Mouse (Mus musculus): ENCODE results near the gene Nsun7. TPM values are rescaled to one million over a fixed set of nuclear protein-coding genes. Genes with fewer than 3 reads are reported as not detected.

Gene Nsun7
- polyA plus RNA-seq, 1 experiment from 2014 or later = 1.3 TPM

DNA sequence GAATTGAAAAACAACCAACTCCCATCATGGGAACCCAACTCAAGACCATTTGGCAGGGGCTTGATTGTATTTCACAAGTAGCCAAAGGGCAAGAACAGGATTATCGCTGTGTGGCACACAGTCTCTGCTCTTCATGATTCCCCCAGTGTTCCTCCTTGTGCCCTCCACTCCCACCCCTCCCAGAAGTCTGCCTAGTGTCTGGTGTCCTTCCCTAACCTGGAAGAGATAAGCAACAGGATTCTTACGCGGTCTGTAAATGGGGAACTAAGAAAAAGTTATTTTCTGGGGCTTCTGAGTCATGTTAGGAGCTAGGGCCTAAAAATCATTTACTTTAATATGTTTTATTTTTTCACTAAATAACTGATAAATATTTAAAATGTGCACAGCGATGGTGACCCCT is 35.3 kb downstream of the Nsun7 start:
- H3K9ac ChIP-seq = no peak overlapping the region

DNA sequence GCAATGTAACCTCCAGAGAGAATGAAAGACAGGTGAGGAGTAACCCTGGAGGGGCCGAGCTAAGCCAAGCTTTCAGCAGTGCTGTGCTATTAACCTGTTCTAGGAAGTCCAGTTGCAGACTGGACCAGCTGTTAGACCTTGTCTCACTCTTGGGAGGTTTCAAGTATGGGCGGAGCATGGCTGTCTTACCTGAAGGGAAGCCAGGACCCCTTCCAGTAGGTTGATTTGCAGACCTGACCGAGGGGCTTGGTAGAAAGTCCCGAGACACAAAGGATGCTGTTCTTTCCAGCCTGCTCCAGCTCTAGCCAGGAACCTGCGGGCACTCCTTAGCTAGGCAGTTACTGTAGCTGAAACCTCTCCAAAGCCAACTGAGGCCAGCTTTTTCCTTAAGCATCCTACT is 36.4 kb downstream of the Nsun7 start:
- H3K27ac ChIP-seq (replicated peaks) = no peak overlapping the region
- no peak for ATAC-seq (ENCODE audit: low read depth)

More for the DNA sequence above, 35.3 kb downstream of the Nsun7 start:
- peaks cover 12% of the 10 kb centered on the region for H3K36me3 ChIP-seq
- no peak for ATAC-seq (ENCODE audit: low read depth)
- H3K27ac ChIP-seq (replicated peaks) = no peak overlapping the region
- WGBS = 93% methylated on average over 4 of the region's 4 CpGs
- H3K4me1 ChIP-seq (replicated peaks) = no peaks in the 10 kb centered on the region
- no peaks in the 10 kb centered on the region for H3K27me3 ChIP-seq
- H3K9me3 ChIP-seq = no peaks in the 10 kb centered on the region
- H3K4me3 ChIP-seq = no peak overlapping the region
- no peak overlapping the region for H3K4me2 ChIP-seq

DNA sequence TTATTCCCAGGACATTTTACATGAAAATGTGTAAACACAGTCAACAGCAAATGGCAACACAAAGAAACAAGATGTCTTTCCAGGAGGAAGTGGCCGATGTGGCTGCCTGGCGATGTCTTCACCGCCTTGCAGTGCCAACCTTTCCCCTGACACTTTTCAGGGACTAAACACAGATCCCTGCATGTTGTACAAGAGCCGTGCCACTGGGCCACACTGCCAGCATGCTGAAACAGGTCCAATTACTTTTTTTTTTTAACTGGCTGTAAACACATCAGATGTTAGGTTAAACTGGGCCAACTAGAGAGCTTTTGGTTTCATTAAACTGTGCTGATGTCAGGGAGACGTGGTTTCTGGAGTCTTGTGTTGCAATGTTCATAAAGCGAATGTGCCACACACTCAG is 39.2 kb downstream of the Nsun7 start:
- Histone ChIP-seq H3K4me2 (no peak overlapping the region), H3K9me3 (no peaks in the 10 kb centered on the region), H3K4me1 (replicated peaks) (no peaks in the 10 kb centered on the region), H3K9ac (no peak overlapping the region), H3K27me3 (no peaks in the 10 kb centered on the region), H3K27ac (replicated peaks) (no peak overlapping the region), H3K36me3 (peaks cover 43% of the 10 kb centered on the region), H3K4me3 (no peak overlapping the region)
- ATAC-seq (ENCODE audit: low read depth) = no peak
- WGBS = 93% methylated on average over 6 of the region's 6 CpGs

More for the DNA sequence above, 36.4 kb downstream of the Nsun7 start:
- no peaks in the 10 kb centered on the region for H3K9me3 ChIP-seq
- no peaks in the 10 kb centered on the region for H3K4me1 ChIP-seq (replicated peaks)
- no peak overlapping the region for H3K4me3 ChIP-seq
- peaks cover 20% of the 10 kb centered on the region for H3K36me3 ChIP-seq
- no peak overlapping the region for H3K9ac ChIP-seq
- no peaks in the 10 kb centered on the region for H3K27me3 ChIP-seq
- no peak overlapping the region for H3K4me2 ChIP-seq
- 97% methylated on average over 5 of the region's 5 CpGs for WGBS

DNA sequence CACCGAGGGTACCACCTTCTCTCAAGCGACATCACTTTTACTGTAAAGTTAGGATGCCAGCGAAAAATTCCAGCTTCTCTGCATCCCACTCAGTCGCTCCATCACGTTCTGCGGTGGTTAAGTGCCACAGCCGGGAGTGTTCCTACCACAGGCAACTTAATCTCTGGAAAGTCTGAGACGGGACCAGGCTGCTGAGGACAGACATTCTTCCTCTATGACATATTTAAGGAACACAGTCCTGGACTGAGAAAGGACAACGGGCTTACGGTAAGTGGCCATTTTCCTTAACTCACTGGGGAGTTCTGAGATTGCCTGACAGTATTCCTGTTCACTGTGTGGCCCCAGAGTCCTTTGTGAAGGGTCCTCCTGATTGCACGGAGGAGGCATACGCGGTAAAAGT is 40.9 kb downstream of the Nsun7 start:
- Histone ChIP-seq H3K4me1 (replicated peaks) (peaks cover 9% of the 10 kb centered on the region; the same call in 1 of the 2 replicates), H3K27ac (replicated peaks) (no peak overlapping the region), H3K4me3 (no peak overlapping the region), H3K36me3 (peaks cover 46% of the 10 kb centered on the region), H3K27me3 (no peaks in the 10 kb centered on the region), H3K4me2 (no peak overlapping the region), H3K9ac (no peak overlapping the region), H3K9me3 (no peaks in the 10 kb centered on the region)
- ATAC-seq (ENCODE audit: low read depth) = no peak
- WGBS = 93% methylated on average over 13 of the region's 13 CpGs

DNA sequence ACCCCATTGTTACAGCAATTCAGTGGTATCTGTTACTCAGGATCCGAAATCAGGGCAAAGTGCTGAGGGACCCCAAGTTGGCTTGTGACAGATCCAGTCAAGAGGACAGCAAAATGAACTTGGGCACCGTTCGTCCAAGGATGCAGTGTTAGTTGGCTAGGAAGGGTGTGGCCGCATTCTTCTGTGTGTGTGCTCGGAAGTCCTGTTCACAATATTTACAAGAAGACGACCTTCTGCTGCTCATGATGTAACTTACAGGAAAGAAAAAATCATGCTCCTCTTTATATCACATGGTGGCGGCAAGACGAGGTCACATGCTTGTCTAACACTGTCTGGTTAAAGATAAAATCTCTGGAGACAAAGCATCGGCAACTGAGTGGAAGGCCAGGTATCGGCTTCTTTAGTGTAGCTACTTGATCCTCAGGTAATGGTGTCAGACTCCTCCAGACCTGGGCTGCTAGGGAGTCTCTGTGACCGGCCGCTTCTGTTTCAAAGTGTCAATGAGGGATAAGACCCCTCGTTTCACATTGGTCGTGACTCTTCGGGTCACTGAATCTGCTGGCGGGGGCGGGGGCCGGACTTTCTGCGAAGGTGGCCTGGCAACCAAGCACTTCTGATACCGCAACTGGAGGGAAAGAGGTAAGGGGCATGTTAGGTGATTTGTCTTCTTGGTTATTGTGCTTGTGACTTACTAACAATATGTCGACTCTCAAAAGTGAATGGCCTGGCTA is 42.6 kb downstream of the Nsun7 start:
- ATAC-seq (ENCODE audit: low read depth) = no peak
- WGBS = 92% methylated on average over 21 of the region's 21 CpGs
- Histone ChIP-seq H3K36me3 (peaks cover 56% of the 10 kb centered on the region), H3K27ac (replicated peaks) (no peak overlapping the region), H3K4me1 (replicated peaks) (peaks cover 11% of the 10 kb centered on the region; the same call in 1 of the 2 replicates), H3K9ac (no peak overlapping the region), H3K9me3 (no peaks in the 10 kb centered on the region), H3K27me3 (no peaks in the 10 kb centered on the region), H3K4me3 (no peak overlapping the region), H3K4me2 (no peak overlapping the region)

DNA sequence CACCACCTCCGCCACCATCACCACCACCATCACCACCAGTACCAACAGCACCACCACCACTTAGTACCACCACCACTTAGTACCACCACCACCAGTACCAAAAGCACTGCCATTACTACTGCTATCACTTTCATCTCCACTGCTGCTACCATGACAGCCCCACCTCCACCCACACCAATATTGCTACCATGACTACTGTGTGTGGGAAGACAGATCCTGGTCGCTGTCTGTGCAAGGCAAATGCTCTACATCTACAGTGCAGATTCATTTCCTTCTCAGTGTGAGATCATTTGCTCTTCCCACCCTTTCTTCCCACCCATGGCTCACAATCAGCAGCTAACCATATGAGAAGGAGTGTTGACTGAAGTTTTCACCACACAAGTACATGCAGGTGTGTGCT is 43.2 kb downstream of the Nsun7 start:
- WGBS = 92% methylated on average over 2 of the region's 2 CpGs
- Histone ChIP-seq H3K4me2 (no peak overlapping the region), H3K9me3 (no peaks in the 10 kb centered on the region), H3K27me3 (no peaks in the 10 kb centered on the region), H3K9ac (no peak overlapping the region), H3K27ac (replicated peaks) (no peak overlapping the region), H3K4me1 (replicated peaks) (peaks cover 11% of the 10 kb centered on the region; the same call in 1 of the 2 replicates), H3K36me3 (peaks cover 58% of the 10 kb centered on the region), H3K4me3 (no peak overlapping the region)
- no peak for ATAC-seq (ENCODE audit: low read depth)

DNA sequence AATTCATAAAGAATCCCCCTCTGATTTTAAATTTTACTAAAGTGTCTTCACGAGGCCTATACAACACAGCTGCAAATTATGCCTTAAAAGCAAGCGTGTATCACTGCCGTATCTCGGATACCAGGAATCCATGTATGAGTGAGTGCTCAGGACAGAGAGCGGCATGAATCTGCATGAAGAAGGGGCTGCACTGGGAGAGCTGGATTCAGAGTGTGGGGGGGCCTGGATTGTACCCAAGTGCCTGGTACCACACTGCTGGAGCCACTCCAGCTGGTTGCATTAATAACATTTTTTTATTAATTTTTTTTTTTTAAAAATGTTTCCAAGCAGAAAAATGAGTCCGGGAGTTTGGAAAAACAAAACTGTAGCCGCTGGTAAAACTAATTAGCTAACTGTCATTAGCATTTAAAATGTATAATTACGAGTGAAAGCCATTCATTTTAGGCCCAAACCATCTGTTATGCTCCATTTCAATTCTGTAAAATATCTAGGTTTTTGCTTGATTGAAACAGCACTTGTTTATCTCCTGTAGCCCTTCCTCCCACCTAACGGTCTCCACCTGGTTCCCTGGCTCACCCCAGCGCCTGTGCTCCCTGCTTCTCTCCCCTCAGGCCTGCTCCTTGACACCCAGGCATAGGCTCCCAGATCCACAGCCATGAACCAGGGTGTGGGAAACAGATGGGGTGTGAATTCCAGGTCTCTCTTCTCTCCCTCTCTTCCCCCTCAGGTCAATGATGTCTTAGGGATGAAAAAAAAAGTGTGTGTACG is 44.8 kb downstream of the Nsun7 start:
- WGBS = 64% methylated on average over 11 of the region's 11 CpGs
- Histone ChIP-seq H3K4me1 (replicated peaks) (peaks cover 11% of the 10 kb centered on the region; the same call in 1 of the 2 replicates), H3K9ac (no peak overlapping the region), H3K9me3 (no peaks in the 10 kb centered on the region), H3K4me2 (no peak overlapping the region), H3K36me3 (peaks cover 66% of the 10 kb centered on the region), H3K27me3 (no peaks in the 10 kb centered on the region), H3K27ac (replicated peaks) (peak overlapping the region; percentile 52; the same call in 1 of the 2 replicates), H3K4me3 (no peak overlapping the region)
- peak; percentile 42; the same call in 1 of the 2 replicates for ATAC-seq (ENCODE audit: low read depth)

DNA sequence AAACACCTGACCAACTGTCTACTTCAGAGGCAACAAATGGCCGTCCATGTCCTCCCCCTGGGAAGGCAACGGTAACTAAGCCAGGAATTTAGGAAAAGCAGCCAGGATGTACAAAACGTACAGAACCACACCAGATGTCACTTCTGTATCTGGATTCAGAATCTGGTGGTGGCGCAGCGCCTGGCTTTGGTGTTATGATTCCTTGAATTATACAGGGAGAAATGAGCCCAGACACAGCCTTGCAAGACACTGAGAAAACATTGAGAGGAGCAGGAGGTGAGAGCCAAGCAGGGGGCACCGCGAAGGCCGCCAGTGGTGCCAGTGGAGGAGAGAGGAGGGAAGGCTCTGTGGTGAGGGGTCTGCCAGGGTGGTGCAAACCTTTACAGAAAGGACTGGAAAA is 45.8 kb downstream of the Nsun7 start:
- no peaks in the 10 kb centered on the region for H3K27me3 ChIP-seq
- no peak overlapping the region for H3K4me3 ChIP-seq
- H3K4me1 ChIP-seq (replicated peaks) = peaks cover 11% of the 10 kb centered on the region; the same call in 1 of the 2 replicates
- peaks cover 71% of the 10 kb centered on the region for H3K36me3 ChIP-seq
- no peak for ATAC-seq (ENCODE audit: low read depth)
- H3K27ac ChIP-seq (replicated peaks) = peak overlapping the region; percentile 52; the same call in 1 of the 2 replicates
- H3K4me2 ChIP-seq = no peak overlapping the region
- WGBS = 72% methylated on average over 8 of the region's 8 CpGs
- H3K9me3 ChIP-seq = no peaks in the 10 kb centered on the region
- no peak overlapping the region for H3K9ac ChIP-seq

DNA sequence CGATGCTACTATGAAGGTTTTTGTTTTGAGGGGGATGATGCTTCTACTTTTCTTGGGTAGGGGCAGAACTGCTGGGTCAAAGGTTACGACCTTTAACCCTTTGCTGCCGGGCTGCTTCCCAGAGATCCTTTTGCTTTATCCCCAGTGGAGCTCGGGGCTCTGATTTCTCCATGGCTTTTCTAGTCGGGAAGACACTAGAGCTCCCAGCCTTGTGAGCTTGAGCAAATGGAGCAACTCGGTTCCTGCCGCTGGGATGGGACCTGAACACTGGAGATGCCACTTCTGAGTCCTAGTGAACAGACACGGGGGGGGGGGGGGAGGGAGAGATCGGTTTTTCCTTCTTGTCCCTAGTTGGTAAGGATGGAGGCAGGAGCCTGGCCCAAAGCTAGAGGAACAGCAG is 50.6 kb downstream of the Nsun7 start:
- no peak overlapping the region for H3K9ac ChIP-seq
- H3K4me1 ChIP-seq (replicated peaks) = 0 out of 2 replicates have a peak, but pooled peaks cover 4% of the 10 kb centered on the region
- WGBS = 65% methylated on average over 9 of the region's 9 CpGs
- H3K27ac ChIP-seq (replicated peaks) = no peak overlapping the region
- no peaks in the 10 kb centered on the region for H3K9me3 ChIP-seq
- no peak for ATAC-seq (ENCODE audit: low read depth)
- no peaks in the 10 kb centered on the region for H3K27me3 ChIP-seq
- H3K36me3 ChIP-seq = peaks cover 62% of the 10 kb centered on the region
- no peak overlapping the region for H3K4me3 ChIP-seq
- H3K4me2 ChIP-seq = no peak overlapping the region

DNA sequence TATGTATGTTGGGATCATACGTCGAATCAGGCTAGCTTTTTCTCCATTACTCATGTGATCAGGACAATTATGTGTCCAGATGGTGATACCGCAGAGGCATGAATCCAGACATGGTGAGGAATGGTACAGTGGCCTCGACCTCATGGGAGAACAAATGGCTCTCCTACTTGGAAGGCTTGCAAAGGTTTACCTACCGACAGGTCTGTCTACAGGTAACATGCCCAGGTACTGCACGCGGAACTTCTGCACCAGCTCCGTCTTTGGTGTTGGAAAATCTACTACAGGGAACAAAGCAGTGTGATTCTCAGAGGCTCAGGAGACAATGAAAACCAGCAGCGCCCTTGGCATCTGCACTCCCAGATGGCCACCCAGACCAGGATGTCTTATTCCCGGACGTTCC is 51.1 kb downstream of the Nsun7 start:
- no peak for ATAC-seq (ENCODE audit: low read depth)
- H3K9me3 ChIP-seq = no peaks in the 10 kb centered on the region
- no peak overlapping the region for H3K27ac ChIP-seq (replicated peaks)
- H3K36me3 ChIP-seq = peaks cover 57% of the 10 kb centered on the region
- H3K9ac ChIP-seq = no peak overlapping the region
- H3K4me1 ChIP-seq (replicated peaks) = 0 out of 2 replicates have a peak, but pooled peaks cover under 1% of the 10 kb centered on the region
- no peak overlapping the region for H3K4me3 ChIP-seq
- 87% methylated on average over 11 of the region's 11 CpGs for WGBS
- H3K4me2 ChIP-seq = no peak overlapping the region
- no peaks in the 10 kb centered on the region for H3K27me3 ChIP-seq

DNA sequence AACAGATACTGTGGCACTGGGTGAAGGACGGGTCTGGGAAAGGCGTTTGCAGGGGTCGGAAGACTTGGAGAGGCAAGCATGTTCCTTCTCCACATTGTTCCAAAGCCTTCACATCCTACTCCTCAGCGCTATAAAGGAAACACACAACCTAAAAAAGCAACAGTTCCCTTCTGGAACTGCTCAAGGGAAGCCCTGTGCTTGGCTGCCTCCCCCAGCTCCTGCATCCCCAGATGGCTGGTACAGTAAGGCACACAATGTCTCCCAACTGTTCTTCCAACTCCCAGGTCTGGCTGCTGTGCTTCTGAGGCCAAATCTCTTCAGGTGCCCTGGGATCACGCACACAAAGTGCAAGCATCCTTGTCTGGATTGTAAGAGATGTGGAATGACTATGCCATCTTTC is 56.1 kb downstream of the Nsun7 start:
- Histone ChIP-seq H3K4me2 (no peak overlapping the region), H3K9ac (no peak overlapping the region), H3K4me3 (no peak overlapping the region), H3K27me3 (no peaks in the 10 kb centered on the region), H3K27ac (replicated peaks) (no peak overlapping the region), H3K36me3 (peaks cover 20% of the 10 kb centered on the region), H3K4me1 (replicated peaks) (peaks cover 14% of the 10 kb centered on the region), H3K9me3 (no peaks in the 10 kb centered on the region)
- 91% methylated on average over 5 of the region's 5 CpGs for WGBS
- no peak for ATAC-seq (ENCODE audit: low read depth)

DNA sequence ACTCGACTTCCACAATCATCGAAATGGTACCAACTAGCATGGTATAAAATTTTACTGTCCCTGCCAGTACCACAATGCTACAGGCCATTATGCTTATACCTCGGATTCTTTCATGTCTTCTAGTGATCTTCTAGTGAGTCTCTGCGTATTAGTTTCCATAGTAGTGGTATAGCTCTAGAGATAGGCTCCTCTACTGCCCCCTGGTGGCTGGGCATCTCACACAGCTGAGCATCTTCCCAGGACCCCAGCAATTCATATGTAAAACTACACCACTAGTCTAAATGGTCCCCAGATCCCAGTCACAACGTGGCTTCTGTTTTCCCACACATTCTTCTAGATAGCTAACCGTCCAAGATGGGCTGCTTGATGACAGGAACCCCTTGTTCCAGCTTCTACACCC is 59.6 kb downstream of the Nsun7 start:
- Histone ChIP-seq H3K4me3 (no peak overlapping the region), H3K36me3 (peaks cover 4% of the 10 kb centered on the region; the same call in 1 of the 2 replicates), H3K27ac (replicated peaks) (peak overlapping the region; percentile 68), H3K9me3 (no peaks in the 10 kb centered on the region), H3K9ac (no peak overlapping the region), H3K4me1 (replicated peaks) (peaks cover 17% of the 10 kb centered on the region), H3K4me2 (peak overlapping the region; percentile 15), H3K27me3 (no peaks in the 10 kb centered on the region)
- 0 out of 2 replicates have a peak, but pooled peaks have one; percentile 19 for ATAC-seq (ENCODE audit: low read depth)
- WGBS = 69% methylated on average over 6 of the region's 6 CpGs

Data from neural tube, embryonic 13.5 days (tissue).